Mouse (Mus musculus): Measurements from ENCODE around the gene Gramd1b.

DNA sequence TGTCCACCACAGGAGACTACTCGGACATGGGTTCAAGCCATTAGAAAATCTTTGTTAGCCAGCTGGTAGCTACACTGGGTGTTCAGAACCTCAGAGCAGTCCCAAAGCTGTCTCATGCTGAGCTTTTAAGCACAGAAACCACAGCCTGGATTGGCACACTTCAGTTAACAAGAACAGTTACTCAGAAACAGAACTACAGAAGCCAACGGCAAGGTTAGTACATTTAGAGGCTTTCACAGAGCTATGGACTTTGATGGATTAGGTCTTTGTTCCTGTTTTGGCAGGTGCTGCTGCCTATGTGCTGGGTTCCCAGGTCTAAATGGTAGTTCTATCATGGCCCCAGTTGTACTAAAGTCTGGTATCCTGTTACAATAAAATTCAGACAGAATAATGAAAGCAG lies 40.1 kb upstream of the Gramd1b start:
- no peak for TF ChIP-seq EP300 (IDR thresholded peaks at IDR 0.05; ENCODE audit: low read depth)
- TF ChIP-seq CTCF (IDR thresholded peaks at IDR 0.05; ENCODE audit: low read depth) = no peak
